Mouse (Mus musculus): ENCODE measurements at regions not wholly inside any gene's neighbourhood (a gene's known extent, or its start where the extent isn't known, plus 50 kb on each side); places are given as distances from the start of the nearest gene placed in this dataset.

GRCm38 (mm10) chr11:63754826-63755225 lies 167.3 kb downstream of the Hs3st3b1 start:
- TF ChIP-seq CTCF (IDR thresholded peaks at IDR 0.05; ENCODE audit: insufficient read depth, low read depth, low read length) = no peak
- TF ChIP-seq POLR2A (IDR thresholded peaks at IDR 0.05; ENCODE audit: insufficient read depth, low read depth, low read length) = no peak

Measured in olfactory bulb, adult 2 months (tissue).